Mouse (Mus musculus): ENCODE measurements around the gene Shbg.

GRCm38 (mm10) chr11:69582230-69582805, 35.4 kb downstream of the Shbg start:
- TF ChIP-seq GATA1 (IDR thresholded peaks at IDR 0.05; ENCODE audit: low read length) (no peak), TAL1 (IDR thresholded peaks at IDR 0.05; ENCODE audit: low read length) (no peak)
